16 mouse cellular contexts compared by ENCODE assay signal in the genomic region with DNA sequence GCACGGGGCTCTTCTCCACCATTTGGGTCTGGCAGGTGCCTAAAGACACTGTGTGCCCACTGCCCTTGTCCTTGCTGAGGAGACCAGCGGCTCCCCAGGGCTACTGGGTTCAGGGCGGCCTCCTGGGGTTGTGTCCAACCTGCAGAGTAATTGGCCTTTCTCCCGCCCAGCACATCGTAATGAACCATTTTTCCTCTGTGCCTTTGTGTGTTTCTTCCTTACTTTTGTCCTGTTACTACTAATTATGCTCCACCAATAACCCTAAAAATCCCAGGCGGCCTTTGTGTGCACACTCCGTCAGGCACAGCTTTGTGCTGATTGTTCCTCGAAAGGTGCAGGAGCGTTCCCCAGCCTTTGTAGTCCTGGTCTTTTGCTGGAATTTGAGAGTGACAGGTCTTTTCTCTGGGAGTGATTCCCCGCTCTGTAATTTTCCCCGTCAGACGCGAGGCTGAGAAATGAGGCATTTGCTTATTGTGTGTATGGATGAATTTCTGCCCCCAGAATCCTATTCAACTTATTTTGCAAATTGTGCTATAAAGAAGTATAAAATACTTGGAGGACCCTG.
A peak's percentile ranks its signal among the peaks of the same experiment; 100 is the strongest.
DNase-seq lines count a peak whose midpoint lies in the region; ATAC-seq and TF ChIP-seq lines count a peak whose summit lies in the region.
"Had no signal": no experiment of that assay in that cellular context is flagged by ENCODE, and none has a peak within 500 bp of the region (broad histone marks: within the 10 kb centered on the region; RNA-seq: fewer than 3 reads in every experiment).

No protein-coding gene starts in this region.

- ATAC-seq in forebrain, embryonic 11.5 days (replicated peaks; ENCODE audit: low FRiP score): peak; percentile 8; the same call in 1 of the 2 replicates
- peak; percentile 56; the same call in 1 of the 2 replicates for ATAC-seq in forebrain, postnatal 0 days
- no peak for ATAC-seq in neural tube, embryonic 14.5 days (ENCODE audit: low read depth)
- ATAC-seq in megakaryocyte progenitor cell, adult 5-6 weeks (replicated peaks; ENCODE audit: poor library complexity): no peak
- ATAC-seq: liver, postnatal 0 days had no signal

- peak overlapping the region; percentile 78 for H3K27ac ChIP-seq in forebrain, embryonic 11.5 days (ENCODE audit: low read depth, low read length)
- H3K27ac ChIP-seq in forebrain, postnatal 0 days (ENCODE audit: low read depth, low read length): peak overlapping the region; percentile 78
- peak overlapping the region; percentile 89 for H3K27ac ChIP-seq in midbrain, embryonic 10.5 days (replicated peaks)
- peak overlapping the region; percentile 55 for H3K27ac ChIP-seq in neural tube, embryonic 14.5 days (ENCODE audit: low read depth, low read length)
- H3K27ac ChIP-seq: heart, embryonic 15.5 days; limb, embryonic 15.5 days had no signal

- TF ChIP-seq CTCF in forebrain, postnatal 0 days (IDR thresholded peaks at IDR 0.05; ENCODE audit: low read depth): no peak

- no peak overlapping the region for H3K4me3 ChIP-seq in forebrain, embryonic 11.5 days (ENCODE audit: low read depth, low read length)
- no peak overlapping the region for H3K4me3 ChIP-seq in forebrain, postnatal 0 days (ENCODE audit: low read depth, low read length)
- peak overlapping the region; percentile 29; the same call in 1 of the 2 replicates for H3K4me3 ChIP-seq in midbrain, embryonic 10.5 days
- no peak overlapping the region for H3K4me3 ChIP-seq in neural tube, embryonic 14.5 days (ENCODE audit: low read depth, low read length)
- H3K4me3 ChIP-seq: heart, embryonic 15.5 days; left cerebral cortex, adult 2 months; limb, embryonic 15.5 days had no signal

- WGBS in forebrain, embryonic 11.5 days: 14% methylated on average over 13 of the region's 13 CpGs
- WGBS in forebrain, postnatal 0 days: 15% methylated on average over 13 of the region's 13 CpGs
- WGBS in midbrain, embryonic 10.5 days: 38% methylated on average over 13 of the region's 13 CpGs
- 22% methylated on average over 13 of the region's 13 CpGs for WGBS in neural tube, embryonic 14.5 days

- no peaks in the 10 kb centered on the region for H3K9me3 ChIP-seq in forebrain, embryonic 11.5 days (ENCODE audit: control insufficient read depth, low read length)
- H3K9me3 ChIP-seq in forebrain, postnatal 0 days (ENCODE audit: low read length): no peaks in the 10 kb centered on the region
- H3K9me3 ChIP-seq in midbrain, embryonic 10.5 days (replicated peaks): no peaks in the 10 kb centered on the region
- H3K9me3 ChIP-seq in neural tube, embryonic 14.5 days (ENCODE audit: control insufficient read depth, low read length): no peaks in the 10 kb centered on the region
- H3K9me3 ChIP-seq: heart, embryonic 15.5 days; limb, embryonic 15.5 days had no signal

- H3K4me1 ChIP-seq in forebrain, embryonic 11.5 days (replicated peaks; ENCODE audit: control insufficient read depth, insufficient read depth, low read length): peaks cover 51% of the 10 kb centered on the region
- peaks cover 29% of the 10 kb centered on the region for H3K4me1 ChIP-seq in forebrain, postnatal 0 days (ENCODE audit: insufficient read depth)
- H3K4me1 ChIP-seq in midbrain, embryonic 10.5 days: peaks cover 90% of the 10 kb centered on the region
- peaks cover 32% of the 10 kb centered on the region for H3K4me1 ChIP-seq in neural tube, embryonic 14.5 days (ENCODE audit: control insufficient read depth, insufficient read depth, low read length)

- peak; percentile 64 for DNase-seq in forebrain, embryonic 11.5 days (ENCODE audit: low spot score)
- no peak for DNase-seq in forebrain, postnatal 0 days
- no peak for DNase-seq in midbrain, embryonic 10.5 days (ENCODE audit: low spot score)
- no peak for DNase-seq in cerebellum, adult 11 months
- no peak for DNase-seq in thymus, postnatal 0 days (ENCODE audit: low spot score)
- DNase-seq: adrenal gland, adult 8-10 months; cerebellum, adult 9-10 months; embryo, embryonic 11 days; heart, adult 11 months; liver, postnatal 0 days; lung, postnatal 36 days had no signal

- H3K27me3 ChIP-seq in forebrain, embryonic 11.5 days (ENCODE audit: control insufficient read depth, insufficient read depth, low read length): 0 out of 2 replicates have a peak, but pooled peaks cover 2% of the 10 kb centered on the region
- H3K27me3 ChIP-seq in forebrain, postnatal 0 days (ENCODE audit: insufficient read depth, low read length): 0 out of 2 replicates have a peak, but pooled peaks cover 4% of the 10 kb centered on the region
- no peaks in the 10 kb centered on the region for H3K27me3 ChIP-seq in midbrain, embryonic 10.5 days (ENCODE audit: low read depth, poor library complexity, severe bottlenecking)
- H3K27me3 ChIP-seq in neural tube, embryonic 14.5 days (ENCODE audit: control insufficient read depth, insufficient read depth, low read length): no peaks in the 10 kb centered on the region
- H3K27me3 ChIP-seq: limb, embryonic 15.5 days had no signal

- no peak overlapping the region for H3K4me2 ChIP-seq in forebrain, embryonic 11.5 days (ENCODE audit: low read depth, low read length, severe bottlenecking)
- no peak overlapping the region for H3K4me2 ChIP-seq in forebrain, postnatal 0 days (ENCODE audit: low read depth)
- no peak overlapping the region for H3K4me2 ChIP-seq in neural tube, embryonic 14.5 days (ENCODE audit: low read depth, low read length)
- H3K4me2 ChIP-seq: heart, embryonic 15.5 days; limb, embryonic 15.5 days had no signal

- H3K36me3 ChIP-seq in forebrain, embryonic 11.5 days (ENCODE audit: control insufficient read depth, insufficient read depth, low read length): no peaks in the 10 kb centered on the region; the same call in 1 of the 2 replicates
- H3K36me3 ChIP-seq in forebrain, postnatal 0 days (ENCODE audit: insufficient read depth): no peaks in the 10 kb centered on the region
- H3K36me3 ChIP-seq in midbrain, embryonic 10.5 days: peaks cover 89% of the 10 kb centered on the region
- no peaks in the 10 kb centered on the region for H3K36me3 ChIP-seq in neural tube, embryonic 14.5 days (ENCODE audit: control insufficient read depth, insufficient read depth, low read length)
- H3K36me3 ChIP-seq: heart, embryonic 15.5 days; limb, embryonic 15.5 days had no signal

- peak overlapping the region; percentile 4; the same call in 1 of the 2 replicates for H3K9ac ChIP-seq in forebrain, embryonic 11.5 days (ENCODE audit: low read length)
- H3K9ac ChIP-seq in forebrain, postnatal 0 days: peak overlapping the region; percentile 40
- no peak overlapping the region for H3K9ac ChIP-seq in neural tube, embryonic 14.5 days (replicated peaks; ENCODE audit: low read depth, low read length)
- H3K9ac ChIP-seq: heart, embryonic 15.5 days; limb, embryonic 15.5 days; liver, postnatal 0 days had no signal

Comparison
In these comparisons a context has a peak if more than half of its experiments do, and no peak if none do; other contexts are left out.
1. ATAC-seq: peak in forebrain, embryonic 11.5 days (single experiment) and forebrain, postnatal 0 days (single experiment); none in neural tube, embryonic 14.5 days (single experiment) and megakaryocyte progenitor cell, adult 5-6 weeks (single experiment).
2. Peak in every context shown above with its lines, with median percentiles within 50 percentile points of each other: H3K27ac ChIP-seq.